Mouse (Mus musculus): ENCODE results near the gene Gm29049. TPM values are rescaled to one million over a fixed set of nuclear protein-coding genes. Genes with fewer than 3 reads are reported as not detected.
"Not testable (repeated sequence)": the region's sequence is repeated elsewhere in the genome, so short reads cannot be mapped to it uniquely, and the experiment has no call there.

The Gm29049 gene
- not detected for polyA plus RNA-seq (2012; fragmentation: generic; extraction: Trizol)
- long read RNA-seq, experiment 1: 0 reads
- long read RNA-seq, experiment 2: 0 reads

- H3K79me3 ChIP-seq (ENCODE audit: low read depth); H3K79me2 ChIP-seq (ENCODE audit: control insufficient read depth, insufficient read depth); H3K4me3 ChIP-seq (ENCODE audit: insufficient read depth, poor library complexity, severe bottlenecking); H3K27me3 ChIP-seq (ENCODE audit: control insufficient read depth, insufficient read depth, insufficient read length); H3ac ChIP-seq (ENCODE audit: control insufficient read depth, insufficient read length, low read depth); H3K36me3 ChIP-seq (ENCODE audit: control insufficient read depth, insufficient read depth): not testable (repeated sequence)
Observed at GRCm38 (mm10) chrY:7997068-7997467, at the start of gene Gm29049. Gm29049 (minus strand) TSS chrY:7997168.

Other genes with a start within 250 kb of the Gm29049 start
- gene Gm20825, start 74.3 kb upstream of the Gm29049 start, polyA plus RNA-seq (2012; fragmentation: generic; extraction: Trizol): not detected

All from C2C12 (cell line).